Mouse (Mus musculus): ENCODE measurements around the gene Zfp319. TPM values are rescaled to one million over a fixed set of nuclear protein-coding genes. Genes with fewer than 3 reads are reported as not detected.

The Zfp319 gene
- polyA plus RNA-seq, 1 experiment from 2014 or later: 4.8 TPM

DNA sequence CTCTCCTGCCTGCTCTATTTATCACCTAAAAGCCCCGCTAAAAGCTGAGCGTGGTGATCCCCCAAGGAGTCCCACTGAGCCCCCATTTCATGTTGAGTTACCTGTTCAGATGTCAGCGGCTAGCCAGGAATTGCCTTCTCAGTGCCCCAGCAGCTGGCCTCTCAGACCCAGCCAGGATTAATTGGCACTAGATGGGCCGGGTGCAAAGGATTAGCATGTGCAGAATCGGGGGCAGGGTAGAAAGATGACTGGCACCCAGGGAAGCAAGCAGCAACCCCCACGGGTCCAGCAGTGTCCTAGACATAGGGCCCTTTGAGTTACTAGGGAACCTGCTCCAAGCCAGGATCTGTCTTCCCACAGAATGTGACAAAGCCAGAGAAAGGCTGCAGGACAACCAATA lies 25.3 kb downstream of the Zfp319 start, which contains the start of gene Cngb1:
Gene Cngb1, minus strand, starts transcription at position 155 of the 400 bp plus-strand sequence.
- 86% methylated on average over 6 of the region's 6 CpGs for WGBS (ENCODE audit: missing documents)
- no peak within 1 kb of the TSS for H3K4me3 ChIP-seq (ENCODE audit: inconsistent target)
- no peaks in the 10 kb centered on the region for H3K79me2 ChIP-seq (ENCODE audit: inconsistent target)
- no peaks in the 10 kb centered on the region for H3K36me3 ChIP-seq (ENCODE audit: inconsistent target)
- no peak within 1 kb of the TSS for H3K27ac ChIP-seq

DNA sequence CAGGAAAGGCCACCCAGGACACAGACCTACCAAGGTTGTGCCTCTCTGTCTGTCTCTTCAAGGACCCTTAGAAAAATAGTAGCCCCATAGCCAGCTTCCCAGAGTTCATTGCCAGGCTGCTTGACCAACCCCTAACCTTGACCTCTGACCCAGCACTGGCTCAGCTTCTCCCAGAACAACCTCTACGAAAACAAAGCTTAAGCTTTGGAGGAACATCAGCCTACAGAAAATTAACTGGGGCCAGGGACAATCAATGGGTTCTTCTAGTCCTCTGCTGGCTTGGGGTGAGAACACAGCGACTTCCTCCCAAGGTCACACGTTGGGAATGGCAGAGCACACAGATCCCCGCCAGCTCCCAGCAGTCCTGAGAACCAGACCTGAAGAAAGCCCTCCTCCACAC lies 26.2 kb downstream of the Zfp319 start:
- WGBS (ENCODE audit: missing documents): 79% methylated on average over 4 of the region's 4 CpGs
- H3K79me2 ChIP-seq (ENCODE audit: inconsistent target): no peaks in the 10 kb centered on the region
- H3K4me3 ChIP-seq (ENCODE audit: inconsistent target): no peak overlapping the region
- H3K27ac ChIP-seq: no peak overlapping the region
- no peaks in the 10 kb centered on the region for H3K36me3 ChIP-seq (ENCODE audit: inconsistent target)

DNA sequence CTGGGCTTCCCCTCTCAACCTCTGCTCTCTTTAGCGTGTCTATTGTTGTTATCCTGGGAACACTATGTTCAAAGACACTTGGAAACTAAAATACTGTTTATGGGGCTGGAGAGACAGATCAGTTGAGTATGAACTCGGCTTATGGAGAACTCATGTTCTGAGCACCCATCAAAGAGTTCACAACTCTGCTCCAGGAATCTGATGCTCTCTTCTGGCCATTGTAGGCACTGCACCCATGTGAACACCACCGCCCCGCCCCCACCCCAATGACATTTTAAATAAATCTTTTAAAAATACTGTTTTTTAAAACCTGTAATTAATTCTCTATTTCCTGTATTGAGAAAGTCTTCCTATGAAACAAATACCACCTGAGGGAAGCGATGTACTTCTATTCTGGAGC lies 29.3 kb downstream of the Zfp319 start:
- no peaks in the 10 kb centered on the region for H3K79me2 ChIP-seq (ENCODE audit: inconsistent target)
- no peak overlapping the region for H3K27ac ChIP-seq
- H3K4me3 ChIP-seq (ENCODE audit: inconsistent target): no peak overlapping the region
- no peaks in the 10 kb centered on the region for H3K36me3 ChIP-seq (ENCODE audit: inconsistent target)
- 17% methylated on average over 3 of the region's 5 CpGs for WGBS (ENCODE audit: missing documents)

DNA sequence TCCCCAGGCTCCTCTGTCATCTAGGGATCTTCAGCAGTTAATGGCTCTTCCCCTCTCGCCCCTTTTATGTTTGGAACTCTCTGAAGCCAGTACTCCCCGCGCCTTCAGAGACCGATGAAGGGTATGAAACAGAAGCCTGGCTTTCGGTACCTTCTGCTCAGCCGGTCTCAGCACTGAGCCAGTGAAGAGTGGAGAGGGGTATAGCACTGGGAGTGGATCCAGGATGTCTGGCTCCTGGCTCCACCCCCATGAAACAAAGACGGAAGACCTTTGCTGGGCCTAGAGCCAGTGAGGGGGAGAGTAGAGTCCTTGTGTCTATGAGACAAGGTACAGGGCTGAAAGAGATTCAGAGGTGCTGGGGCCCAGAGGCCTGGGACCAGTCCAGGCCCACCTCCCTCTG lies 37.9 kb downstream of the Zfp319 start:
- no peak overlapping the region for H3K27ac ChIP-seq
- peak overlapping the region; percentile 29; the same call in 1 of the 2 replicates for H3K4me3 ChIP-seq (ENCODE audit: inconsistent target)
- H3K79me2 ChIP-seq (ENCODE audit: inconsistent target): no peaks in the 10 kb centered on the region
- WGBS (ENCODE audit: missing documents): 18% methylated on average over 7 of the region's 7 CpGs
- H3K36me3 ChIP-seq (ENCODE audit: inconsistent target): no peaks in the 10 kb centered on the region

DNA sequence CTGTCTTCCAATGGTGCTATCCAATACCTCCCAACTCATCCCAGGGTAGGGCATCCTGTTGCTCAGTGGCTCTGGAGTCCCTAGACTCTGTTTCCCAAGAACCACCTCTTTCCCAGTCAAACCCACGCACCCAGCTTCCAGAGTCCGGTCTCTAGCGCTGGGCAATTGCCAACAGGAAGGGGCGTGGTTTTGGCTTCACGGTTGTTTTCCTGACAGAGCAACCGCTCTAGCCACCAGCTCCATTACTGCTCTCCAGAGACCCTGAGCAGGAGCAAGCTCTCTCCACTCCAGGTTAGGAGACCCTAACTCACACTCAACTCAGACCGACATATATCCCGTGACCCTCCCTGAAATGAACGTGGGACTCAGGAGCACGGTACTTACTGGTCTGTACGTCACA lies 38.6 kb downstream of the Zfp319 start:
- Histone ChIP-seq H3K79me2 (ENCODE audit: inconsistent target) (no peaks in the 10 kb centered on the region), H3K27ac (no peak overlapping the region), H3K36me3 (ENCODE audit: inconsistent target) (no peaks in the 10 kb centered on the region), H3K4me3 (ENCODE audit: inconsistent target) (peak overlapping the region; percentile 29; the same call in 1 of the 2 replicates)
- WGBS (ENCODE audit: missing documents): 8% methylated on average over 11 of the region's 11 CpGs

DNA sequence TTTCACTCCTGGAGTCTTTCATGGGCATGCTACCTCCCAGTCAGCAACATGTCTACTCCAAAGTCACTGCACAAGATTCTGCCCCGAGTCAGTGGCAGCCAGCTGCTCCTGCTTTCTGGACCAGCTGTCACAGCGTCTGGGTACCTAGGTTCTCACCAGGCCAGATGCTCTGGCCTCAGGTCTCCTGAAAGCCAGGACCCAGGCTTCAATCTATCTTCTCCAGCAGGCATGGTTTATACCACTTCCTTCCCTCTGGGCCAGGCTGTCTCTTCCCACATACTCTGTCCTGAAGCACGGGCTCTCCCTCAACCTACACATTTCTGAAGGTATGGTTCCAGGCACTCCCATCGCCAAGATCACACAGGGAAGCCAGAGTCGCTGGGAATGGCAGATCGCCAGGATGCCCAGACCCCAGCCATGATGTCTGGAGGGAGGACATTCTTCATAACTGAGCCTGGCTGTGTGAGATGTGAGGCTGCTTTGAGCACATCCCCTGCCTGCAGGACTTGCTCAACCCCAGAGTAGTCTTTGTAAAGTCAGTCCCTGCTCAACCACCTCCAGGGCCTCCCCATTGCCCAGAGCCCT lies 42.6 kb downstream of the Zfp319 start:
- H3K36me3 ChIP-seq (ENCODE audit: inconsistent target): no peaks in the 10 kb centered on the region
- 25% methylated on average over 6 of the region's 6 CpGs for WGBS (ENCODE audit: missing documents)
- no peaks in the 10 kb centered on the region for H3K79me2 ChIP-seq (ENCODE audit: inconsistent target)
- H3K4me3 ChIP-seq (ENCODE audit: inconsistent target): no peak overlapping the region
- H3K27ac ChIP-seq: no peak overlapping the region

DNA sequence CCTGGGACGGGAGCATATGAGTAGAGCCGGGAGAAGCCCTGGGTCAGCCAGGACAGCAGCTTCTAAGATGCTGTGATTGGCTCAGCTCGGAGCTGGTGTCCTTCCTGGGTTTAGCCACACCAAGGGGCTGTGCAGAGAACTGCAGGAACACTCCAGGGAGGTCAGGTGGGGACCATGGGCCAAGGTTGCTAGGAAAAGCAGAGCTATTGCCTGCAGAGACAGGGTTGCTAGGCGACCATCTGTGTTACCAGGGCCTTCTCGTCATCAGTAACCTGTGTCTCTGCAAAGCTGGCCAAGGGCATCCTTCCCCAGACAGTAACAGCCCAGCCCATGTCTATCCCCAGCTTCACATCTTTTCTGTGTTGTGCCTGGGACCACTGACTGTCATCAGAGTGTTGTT lies 50.3 kb downstream of the Zfp319 start:
- no peak overlapping the region for H3K27ac ChIP-seq
- 94% methylated on average over 5 of the region's 5 CpGs for WGBS (ENCODE audit: missing documents)
- no peak overlapping the region for H3K4me3 ChIP-seq (ENCODE audit: inconsistent target)
- H3K36me3 ChIP-seq (ENCODE audit: inconsistent target): no peaks in the 10 kb centered on the region
- no peaks in the 10 kb centered on the region for H3K79me2 ChIP-seq (ENCODE audit: inconsistent target)

Other genes with a start within 250 kb of the Zfp319 start
- gene Kifc3, start 129.1 kb downstream of the Zfp319 start, polyA plus RNA-seq (2018): 5.6 to 9.0 TPM (median 5.9 TPM) in 3 replicates
- 0.03 to 0.28 TPM in 2 of 3 replicates, not detected in the other for gene Cngb1, start 25.4 kb downstream of the Zfp319 start, polyA plus RNA-seq (2018)
- gene Tepp, start 21.4 kb downstream of the Zfp319 start, polyA plus RNA-seq (2018): not detected in 3 replicates
- 38.9 to 56.5 TPM (median 40.9 TPM) in 3 replicates for gene Usb1, start 334 bp upstream of the Zfp319 start, polyA plus RNA-seq (2018)
- gene Mmp15, start 20.3 kb upstream of the Zfp319 start, polyA plus RNA-seq (2018): 0.04 to 0.28 TPM (median 0.07 TPM) in 3 replicates
- gene Cfap20, start 102.9 kb upstream of the Zfp319 start, polyA plus RNA-seq (2018): 26.4 to 40.0 TPM (median 28.0 TPM) in 3 replicates
- gene Csnk2a2, start 158.1 kb upstream of the Zfp319 start, polyA plus RNA-seq (2018): 44.4 to 79.0 TPM (median 67.8 TPM) in 3 replicates
- not detected in 3 replicates for gene Ccdc113, start 202.1 kb upstream of the Zfp319 start, polyA plus RNA-seq (2018)
- not detected in 3 replicates for gene Prss54, start 244.4 kb upstream of the Zfp319 start, polyA plus RNA-seq (2018)